Comparison of ENCODE assay signal across 7 mouse cellular contexts in the genomic region with DNA sequence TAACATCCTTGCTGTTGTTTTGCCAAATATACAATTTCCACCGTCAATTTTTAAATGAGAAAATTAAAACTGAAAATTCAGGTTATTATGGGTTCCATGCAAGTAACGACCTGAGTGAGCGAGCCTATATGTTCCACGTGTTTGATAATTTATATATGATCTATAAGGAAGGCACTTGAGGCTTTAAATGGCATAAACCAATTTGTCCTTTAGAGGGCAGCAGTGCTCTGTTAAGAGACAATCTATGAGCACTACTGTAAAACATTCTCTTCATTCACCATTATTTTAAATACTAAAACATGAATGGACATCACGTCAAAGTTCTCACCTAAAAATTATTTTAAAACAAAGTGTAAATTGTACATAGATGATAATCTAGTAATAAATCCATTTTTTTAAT. TPM values are rescaled to one million over a fixed set of nuclear protein-coding genes. Genes with fewer than 3 reads are reported as not detected.
A peak's percentile ranks its signal among the peaks of the same experiment; 100 is the strongest.
DNase-seq lines count a peak whose midpoint lies in the region; ATAC-seq and TF ChIP-seq lines count a peak whose summit lies in the region.

No protein-coding gene starts in this region.

- ATAC-seq in G1E (ENCODE audit: extremely low read depth, insufficient number of reproducible peaks, low FRiP score, poor library complexity, severe bottlenecking), result peak; percentile 65
- peak; percentile 70 for ATAC-seq in hindbrain, embryonic 16.5 days
- ATAC-seq in midbrain, embryonic 15.5 days (replicated peaks), result peak; percentile 66

- 12% methylated on average over 5 of the region's 5 CpGs for WGBS in hindbrain, embryonic 16.5 days
- WGBS in midbrain, embryonic 15.5 days, result 16% methylated on average over 5 of the region's 5 CpGs

- peak; percentile 87 for TF ChIP-seq CTCF in layer of hippocampus, adult 2 months (conservative IDR thresholded peaks at IDR 0.05)
- peak; percentile 22; the same call in 1 of the 2 replicates for TF ChIP-seq CTCF in G1E (IDR thresholded peaks at IDR 0.05; ENCODE audit: low read depth, low read length)

- DNase-seq in layer of hippocampus, adult 2 months (ENCODE audit: low spot score in 2 of 2), result peak; percentile 30 to 54
- no peak for DNase-seq in layer of hippocampus, adult 8-10 months (ENCODE audit: low spot score in 2 of 2)
- no peak for DNase-seq in G1E (ENCODE audit: low spot score)
- peak; percentile 81 for DNase-seq in brain, adult 2 months (ENCODE audit: low read depth, low spot score)
- no peak for DNase-seq in ovary, postnatal 36 days (ENCODE audit: low spot score)

- peaks cover 20% of the 10 kb centered on the region for H3K4me1 ChIP-seq in G1E (ENCODE audit: insufficient read depth, low read depth, low read length)
- H3K4me1 ChIP-seq in hindbrain, embryonic 16.5 days (ENCODE audit: control insufficient read depth, insufficient read depth, low read depth, low read length), result no peaks in the 10 kb centered on the region
- H3K4me1 ChIP-seq in midbrain, embryonic 15.5 days, result no peaks in the 10 kb centered on the region

- H3K27ac ChIP-seq in layer of hippocampus, adult 2 months, result no peak overlapping the region
- H3K27ac ChIP-seq in hindbrain, embryonic 16.5 days (ENCODE audit: low read depth, low read length), result no peak overlapping the region
- no peak overlapping the region for H3K27ac ChIP-seq in midbrain, embryonic 15.5 days

- H3K4me2 ChIP-seq in hindbrain, embryonic 16.5 days (ENCODE audit: low read length), result no peak overlapping the region
- H3K4me2 ChIP-seq in midbrain, embryonic 15.5 days, result no peak overlapping the region

- no peaks in the 10 kb centered on the region; the same call in 1 of the 2 replicates for H3K27me3 ChIP-seq in G1E (ENCODE audit: insufficient read depth, low read length)
- H3K27me3 ChIP-seq in hindbrain, embryonic 16.5 days (replicated peaks; ENCODE audit: control insufficient read depth, insufficient read depth, low read length), result no peaks in the 10 kb centered on the region
- no peaks in the 10 kb centered on the region for H3K27me3 ChIP-seq in midbrain, embryonic 15.5 days (replicated peaks)

- no peaks in the 10 kb centered on the region for H3K9me3 ChIP-seq in G1E (replicated peaks)
- no peaks in the 10 kb centered on the region for H3K9me3 ChIP-seq in hindbrain, embryonic 16.5 days (ENCODE audit: control insufficient read depth, low read length)
- no peaks in the 10 kb centered on the region for H3K9me3 ChIP-seq in midbrain, embryonic 15.5 days

- H3K9ac ChIP-seq in hindbrain, embryonic 16.5 days (ENCODE audit: low read depth, low read length), result no peak overlapping the region
- H3K9ac ChIP-seq in midbrain, embryonic 15.5 days, result no peak overlapping the region

- peaks cover 45% of the 10 kb centered on the region for H3K36me3 ChIP-seq in G1E (replicated peaks)
- H3K36me3 ChIP-seq in hindbrain, embryonic 16.5 days (ENCODE audit: control insufficient read depth, insufficient read depth, low read length), result no peaks in the 10 kb centered on the region
- no peaks in the 10 kb centered on the region for H3K36me3 ChIP-seq in midbrain, embryonic 15.5 days (replicated peaks)

- no peak overlapping the region for H3K4me3 ChIP-seq in layer of hippocampus, adult 2 months
- H3K4me3 ChIP-seq in G1E (ENCODE audit: low read depth, low read length), result no peak overlapping the region
- H3K4me3 ChIP-seq in hindbrain, embryonic 16.5 days (ENCODE audit: low read length), result no peak overlapping the region
- no peak overlapping the region for H3K4me3 ChIP-seq in midbrain, embryonic 15.5 days

RNA-seq across cellular contexts. Expression of gene Tfpi, which starts 22.5 kb away (rescaled TPM):
- 1 to 10 TPM; 3.6 TPM for total RNA-seq in layer of hippocampus, adult 2 months (2021)
- total RNA-seq in layer of hippocampus, adult 8-10 months (2022), result 1 to 10 TPM; 3.2 to 5.1 (median 4.4) TPM
- total RNA-seq in G1E (2014; fragmentation: Nextera tagmentation) (61.5 and 62.5 TPM in 2 replicates), G1E (2017) (37.1 and 41.4 TPM in 2 replicates)
- 1.2 TPM in 2 replicates for polyA plus RNA-seq in G1E (2012)
- 18.7 and 19.1 TPM in 2 replicates for polyA plus RNA-seq in hindbrain, embryonic 16.5 days (2015; fragmentation: Nextera tagmentation; extraction: Ambion mirVana)
- 17.3 and 19.0 TPM in 2 replicates for polyA plus RNA-seq in midbrain, embryonic 15.5 days (2015; fragmentation: Nextera tagmentation; extraction: Ambion mirVana)

RNA-seq across cellular contexts. Expression of gene Calcrl, which starts 28.8 kb away (rescaled TPM):
- total RNA-seq in layer of hippocampus, adult 2 months (2021), result 1 to 10 TPM; 8.0 to 8.5 TPM
- total RNA-seq in layer of hippocampus, adult 8-10 months (2022), result 10 to 100 TPM in 2 of 4 experiments, 1 to 10 TPM in 2; 9.6 to 12.6 (median 10.4) TPM
- total RNA-seq in G1E (2014; fragmentation: Nextera tagmentation) (6.5 and 12.7 TPM in 2 replicates), G1E (2017) (17.3 and 17.9 TPM in 2 replicates)
- 0.05 and 0.07 TPM in 2 replicates for polyA plus RNA-seq in G1E (2012)
- polyA plus RNA-seq in hindbrain, embryonic 16.5 days (2015; fragmentation: Nextera tagmentation; extraction: Ambion mirVana), result 13.9 and 16.5 TPM in 2 replicates
- 8.6 and 9.7 TPM in 2 replicates for polyA plus RNA-seq in midbrain, embryonic 15.5 days (2015; fragmentation: Nextera tagmentation; extraction: Ambion mirVana)

Comparison
In these comparisons a context has a peak if more than half of its experiments do, and no peak if none do; other contexts are left out.
1. DNase-seq: peak in layer of hippocampus, adult 2 months (2 of 2) and brain, adult 2 months (single experiment); none in layer of hippocampus, adult 8-10 months (0 of 2), G1E (single experiment) and ovary, postnatal 36 days (single experiment).
2. RNA of gene Tfpi, which starts 22.5 kb away (total RNA-seq): 37.1 to 62.5 TPM in G1E; 3.2 to 5.1 TPM in layer of hippocampus, adult 8-10 months and 3.6 TPM in layer of hippocampus, adult 2 months; every median in the first group is over 4 times any median in the second.
3. Peak in every context shown above with its lines, with median percentiles within 50 percentile points of each other: ATAC-seq.